In the genomic region with DNA sequence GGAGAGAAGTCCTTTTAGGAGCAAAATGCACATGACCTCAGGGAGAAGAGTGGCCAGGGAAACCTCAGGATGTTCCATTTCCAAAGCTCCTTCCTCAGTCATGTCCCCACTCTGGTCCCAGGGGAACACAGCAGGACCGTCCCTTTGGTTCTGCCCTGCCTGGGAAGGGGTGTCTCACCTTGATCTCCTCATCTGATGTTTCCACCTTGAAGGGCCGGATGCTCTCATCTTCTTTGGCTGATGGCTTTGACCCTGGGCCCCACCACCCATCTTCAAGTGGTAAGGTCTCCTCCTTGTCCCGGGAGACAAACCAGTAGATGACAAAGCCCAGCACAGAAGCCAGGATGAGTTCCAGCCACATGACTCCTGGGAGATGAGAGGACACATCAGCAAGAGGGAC, we compare ENCODE assay signal across 44 mouse cellular contexts. TPM values are rescaled to one million over a fixed set of nuclear protein-coding genes. Genes with fewer than 3 reads are reported as not detected.
"Had no signal": no experiment of that assay in that cellular context is flagged by ENCODE, and none has a peak within 500 bp of the region (broad histone marks: within the 10 kb centered on the region; RNA-seq: fewer than 3 reads in every experiment).

No protein-coding gene starts in this region.

- H3K27me3 ChIP-seq: limb, embryonic 13.5 days; limb, embryonic 15.5 days; liver, embryonic 13.5 days; lung, embryonic 15.5 days; midbrain, embryonic 12.5 days; midbrain, embryonic 13.5 days; midbrain, embryonic 15.5 days had no signal

- H3K4me2 ChIP-seq: limb, embryonic 12.5 days; limb, embryonic 13.5 days; limb, embryonic 15.5 days; liver, embryonic 11.5 days; liver, embryonic 13.5 days; lung, embryonic 14.5 days; lung, embryonic 15.5 days; midbrain, embryonic 11.5 days; midbrain, embryonic 12.5 days; midbrain, embryonic 13.5 days; midbrain, embryonic 15.5 days had no signal

- H3K4me3 ChIP-seq: left cerebral cortex, adult 2 months; limb, embryonic 12.5 days; limb, embryonic 13.5 days; limb, embryonic 15.5 days; liver, embryonic 13.5 days; lung, embryonic 15.5 days; megakaryocyte, embryonic 14.5 days; midbrain, embryonic 10.5 days; midbrain, embryonic 12.5 days; midbrain, embryonic 13.5 days; midbrain, embryonic 15.5 days; myocyte had no signal

- H3K27ac ChIP-seq: left cerebral cortex, adult 2 months; limb, embryonic 12.5 days; limb, embryonic 13.5 days; limb, embryonic 15.5 days; liver, embryonic 13.5 days; liver, embryonic 14.5 days; lung, embryonic 15.5 days; macrophage; midbrain, embryonic 10.5 days; midbrain, embryonic 12.5 days; midbrain, embryonic 13.5 days; midbrain, embryonic 15.5 days had no signal

- DNase-seq: left cerebral cortex, postnatal 4 days; liver; liver, embryonic 13.5 days; liver, postnatal 0 days; lung, adult 18-20 months; lung, adult 2 months; lung, embryonic 14.5 days; lung, postnatal 10 days; lung, postnatal 14 days; lung, postnatal 36 days; lung, postnatal 4 days; midbrain, embryonic 14.5 days had no signal

- H3K9ac ChIP-seq: limb, embryonic 12.5 days; limb, embryonic 13.5 days; limb, embryonic 15.5 days; liver, embryonic 13.5 days; liver, embryonic 14.5 days; liver, postnatal 0 days; lung, embryonic 14.5 days; lung, embryonic 15.5 days; midbrain, embryonic 12.5 days; midbrain, embryonic 13.5 days; midbrain, embryonic 15.5 days had no signal

- H3K4me1 ChIP-seq: lung, embryonic 15.5 days; midbrain, embryonic 15.5 days had no signal

- ATAC-seq: liver, postnatal 0 days; lung, postnatal 0 days; midbrain, embryonic 15.5 days; midbrain, embryonic 16.5 days had no signal

- H3K9me3 ChIP-seq: limb, embryonic 12.5 days; limb, embryonic 13.5 days; limb, embryonic 15.5 days; liver, embryonic 13.5 days; lung, embryonic 15.5 days; megakaryocyte, embryonic 14.5 days; midbrain, embryonic 10.5 days; midbrain, embryonic 12.5 days; midbrain, embryonic 13.5 days; midbrain, embryonic 15.5 days had no signal

- H3K36me3 ChIP-seq: limb, embryonic 12.5 days; limb, embryonic 13.5 days; limb, embryonic 15.5 days; liver, embryonic 13.5 days; lung, embryonic 15.5 days; midbrain, embryonic 10.5 days; midbrain, embryonic 12.5 days; midbrain, embryonic 13.5 days; midbrain, embryonic 15.5 days had no signal

RNA-seq across cellular contexts. Expression of a gene that starts 19.1 kb away (rescaled TPM):
- total RNA-seq: megakaryocyte-erythroid progenitor cell, adult 5-6 weeks had no signal

RNA-seq across cellular contexts. Expression of a gene that starts 49.4 kb away (rescaled TPM):
- total RNA-seq: left cerebral cortex, adult 18-20 months; left cerebral cortex, adult 2 months; left cerebral cortex, adult 8-10 months; left cerebral cortex, postnatal 10 days; left cerebral cortex, postnatal 14 days; left cerebral cortex, postnatal 25 days; left cerebral cortex, postnatal 36 days; left cerebral cortex, postnatal 4 days; megakaryocyte progenitor cell, adult 5-6 weeks; megakaryocyte, adult 5-6 weeks; megakaryocyte-erythroid progenitor cell, adult 5-6 weeks; midbrain, postnatal 0 days; monocyte, adult 5-6 weeks had no signal
- polyA plus RNA-seq: limb, embryonic 11.5 days; limb, embryonic 12.5 days; limb, embryonic 13.5 days; limb, embryonic 14.5 days; limb, embryonic 15.5 days; liver, embryonic 11.5 days; liver, embryonic 13.5 days; lung, adult 2 months; lung, embryonic 15.5 days; lung, embryonic 16.5 days; lung, postnatal 0 days; macrophage; midbrain, embryonic 10.5 days; midbrain, embryonic 11.5 days; midbrain, embryonic 12.5 days; midbrain, embryonic 14.5 days; midbrain, embryonic 15.5 days; midbrain, embryonic 16.5 days; midbrain, postnatal 0 days; myocyte; neural tube, embryonic 11.5 days had no signal
